Mouse (Mus musculus): ENCODE data around the gene Ankk1. TPM values are rescaled to one million over a fixed set of nuclear protein-coding genes. Genes with fewer than 3 reads are reported as not detected.

Ankk1 gene
- not detected for polyA plus RNA-seq (2017; shearing (Covaris generic))

DNA sequence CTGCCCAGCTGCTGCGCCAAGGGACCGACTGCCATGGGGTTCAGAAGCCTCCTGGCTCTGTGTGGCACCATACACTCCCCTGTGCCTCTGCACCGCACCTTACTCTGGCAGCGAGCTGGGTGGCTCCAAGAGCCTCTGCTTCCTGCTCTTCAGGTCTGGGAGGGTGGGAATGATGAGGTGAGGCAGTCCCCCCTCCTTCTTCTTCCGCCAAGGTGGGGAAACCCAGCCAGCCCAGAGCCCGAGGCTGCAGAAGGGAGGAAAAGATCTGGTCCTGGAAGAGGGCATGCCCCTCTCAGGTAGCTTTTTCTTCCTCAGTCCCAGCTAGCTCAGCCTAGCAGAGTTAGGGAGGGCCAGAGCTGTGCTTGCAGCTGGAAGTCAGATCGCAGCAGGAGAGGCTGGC, at the start of gene Ankk1:
Ankk1 (minus strand) TSS at position 101 of the 400 bp plus-strand sequence.

Other genes starting within 250 kb of the Ankk1 start
- gene Gm4894, start 176.5 kb downstream of the Ankk1 start, polyA plus RNA-seq (2017; shearing (Covaris generic)), result not detected
- gene Drd2, start 86.4 kb downstream of the Ankk1 start, polyA plus RNA-seq (2017; shearing (Covaris generic)), result under 1 TPM in 1 of 2 experiments, not detected in 1; 0.27 TPM
- under 1 TPM in 1 of 2 experiments, not detected in 1; 0.05 TPM for gene Ttc12, start 59.2 kb upstream of the Ankk1 start, polyA plus RNA-seq (2017; shearing (Covaris generic))